Mouse (Mus musculus) gonadal fat pad, adult 2 months (tissue): ENCODE measurements around the gene Lpp. TPM values are rescaled to one million over a fixed set of nuclear protein-coding genes. Genes with fewer than 3 reads are reported as not detected.
A peak's percentile ranks its signal among the peaks of the same experiment; 100 is the strongest.

Experiments used
- DNase-seq: peaks from one replicate; pipeline ENCODE4 v3.0.0-alpha.2; 2012; ENCODE audit warnings: low read depth
- polyA plus RNA-seq: library from polyadenylated mRNA; depleted of rRNA; stranded (reverse); fragments of >200 nt; gene quantifications from 2 replicates; pipeline ENCODE4 v1.2.3, GENCODE M21; 2012

Lpp gene
- polyA plus RNA-seq, 1 experiment = 16.0 TPM

- DNase-seq = no peak
These were observed 408.5 kb downstream of the Lpp start for GRCm38 (mm10) chr16:24801780-24802179.

DNA sequence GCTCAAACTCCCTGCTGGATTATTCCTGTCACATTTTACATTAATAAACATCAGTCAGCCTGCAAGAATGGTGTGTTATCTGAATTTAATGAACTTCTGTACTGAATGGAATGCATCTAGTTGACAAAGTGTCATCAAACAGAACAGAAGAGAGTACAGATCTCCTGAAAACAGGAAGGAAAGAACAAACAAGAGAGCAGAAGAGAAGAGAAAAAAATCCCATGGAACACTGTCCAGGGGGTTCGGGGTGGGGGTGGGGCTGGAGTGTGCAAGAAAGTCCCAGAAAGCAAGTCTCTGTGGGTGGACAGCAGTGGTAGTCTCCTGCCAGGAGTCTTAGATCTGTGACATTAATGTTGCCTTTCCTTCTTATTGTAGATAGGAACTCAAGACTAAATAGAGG is 412.8 kb downstream of the Lpp start:
- no peak for DNase-seq

- DNase-seq = no peak
These were observed 414.3 kb downstream of the Lpp start for GRCm38 (mm10) chr16:24807565-24807964.

DNA sequence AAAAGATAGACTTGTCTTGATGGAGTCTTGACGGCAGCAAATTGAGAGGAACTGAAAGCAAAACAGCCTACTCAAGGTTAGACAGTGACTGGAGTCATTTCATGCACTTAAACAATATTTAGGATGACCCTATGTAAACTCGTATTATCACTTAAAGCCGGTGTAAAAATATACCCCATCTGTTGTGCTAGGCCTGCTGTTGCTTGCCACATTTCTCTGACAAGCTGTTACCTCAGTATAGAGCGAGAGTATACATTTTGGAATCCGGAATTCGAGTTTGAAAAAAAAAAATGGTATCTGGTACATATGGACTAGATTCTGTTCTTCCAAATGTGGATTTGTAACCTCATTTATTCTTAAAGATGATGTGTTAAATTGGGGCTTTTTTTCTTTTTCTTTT is 416.5 kb downstream of the Lpp start:
- no peak for DNase-seq

- no peak for DNase-seq
These were observed 423.3 kb downstream of the Lpp start for GRCm38 (mm10) chr16:24816621-24817020.

DNA sequence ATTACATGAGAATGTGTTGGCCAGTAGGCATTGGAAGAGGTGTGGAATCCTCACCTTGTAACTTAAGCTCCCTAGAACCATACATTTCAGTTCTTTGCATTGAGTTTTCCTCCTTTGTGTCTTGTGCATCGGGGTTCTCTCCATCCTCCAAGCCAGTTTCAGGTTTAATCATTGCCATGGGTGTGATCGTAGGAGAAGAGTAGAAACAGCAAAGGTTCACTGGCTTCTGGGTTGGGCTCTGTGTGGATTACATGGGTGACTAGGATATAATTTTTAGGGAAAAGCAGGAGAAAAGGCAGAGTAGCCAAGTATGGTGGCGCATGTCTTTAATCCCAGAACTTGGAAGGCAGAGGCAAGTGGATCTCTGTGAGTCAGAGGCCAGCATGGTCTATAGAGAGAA is 424.1 kb downstream of the Lpp start:
- no peak for DNase-seq

GRCm38 (mm10) chr16:24819127-24819526 is 425.8 kb downstream of the Lpp start:
- no peak for DNase-seq

GRCm38 (mm10) chr16:24822182-24822875 is 429.0 kb downstream of the Lpp start:
- no peak for DNase-seq

- DNase-seq = no peak
These were observed 429.6 kb downstream of the Lpp start for GRCm38 (mm10) chr16:24822918-24823317.

GRCm38 (mm10) chr16:24826390-24826789 is 433.1 kb downstream of the Lpp start:
- no peak for DNase-seq

GRCm38 (mm10) chr16:24828207-24828803 is 435.0 kb downstream of the Lpp start:
- no peak for DNase-seq

- peak; percentile 24 for DNase-seq
These were observed 436.6 kb downstream of the Lpp start for GRCm38 (mm10) chr16:24829860-24830259.

DNA sequence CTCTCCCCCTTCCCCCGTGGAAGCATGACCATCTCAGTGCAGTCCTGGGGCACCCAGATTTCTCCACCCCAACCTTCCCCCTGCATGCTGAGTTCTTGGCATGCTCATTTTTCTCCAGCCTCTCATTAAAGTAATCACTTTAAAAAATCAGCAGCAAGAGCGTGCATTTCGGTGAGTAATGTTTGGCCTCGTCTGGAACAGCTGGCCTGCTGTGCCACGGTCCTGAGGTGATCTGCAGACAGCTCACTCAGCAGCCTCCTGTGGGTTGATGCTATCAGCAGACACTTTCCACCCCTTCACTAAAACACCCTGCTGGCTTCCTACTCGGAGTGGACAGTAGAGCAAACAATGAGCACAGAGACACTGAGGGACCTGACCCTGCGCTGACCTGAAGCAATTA is 437.6 kb downstream of the Lpp start:
- no peak for DNase-seq

DNA sequence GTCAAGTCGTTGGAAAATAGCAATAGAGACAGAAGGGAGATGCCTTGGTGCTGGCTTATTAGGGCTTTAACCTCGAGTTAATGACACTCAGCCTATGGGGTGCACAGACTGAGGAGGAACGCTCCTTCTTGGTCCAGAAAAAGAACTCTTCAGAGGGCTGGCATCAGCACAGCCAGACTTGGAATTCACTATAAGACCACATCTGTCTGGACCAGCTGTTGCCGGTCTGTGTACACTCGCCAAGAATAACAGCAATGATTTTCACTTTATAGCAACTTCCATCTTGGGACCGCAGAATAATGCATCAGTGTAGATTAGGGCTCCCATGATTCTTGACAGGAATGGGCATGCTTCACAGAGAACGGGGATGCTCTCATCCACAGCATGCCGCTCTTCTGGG is 439.9 kb downstream of the Lpp start:
- no peak for DNase-seq

DNA sequence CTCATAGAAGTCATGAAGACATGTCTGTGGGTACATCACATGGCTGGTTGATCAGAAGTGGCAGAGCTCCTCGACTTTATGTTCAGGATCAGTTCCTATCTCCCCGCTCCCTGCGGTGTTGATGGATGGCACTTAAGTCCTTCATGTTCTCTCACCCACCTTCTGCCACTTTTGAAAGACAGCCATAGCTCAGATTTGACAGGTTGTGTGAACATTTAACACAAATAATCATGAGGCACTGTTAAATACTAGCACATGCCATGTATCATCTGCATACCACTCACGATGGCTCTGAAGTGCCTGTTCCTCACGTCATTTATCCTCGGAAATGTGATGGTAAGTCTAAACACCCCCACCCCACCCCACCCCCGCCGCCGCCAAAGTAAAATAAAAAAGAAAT is 441.2 kb downstream of the Lpp start:
- DNase-seq = no peak

DNA sequence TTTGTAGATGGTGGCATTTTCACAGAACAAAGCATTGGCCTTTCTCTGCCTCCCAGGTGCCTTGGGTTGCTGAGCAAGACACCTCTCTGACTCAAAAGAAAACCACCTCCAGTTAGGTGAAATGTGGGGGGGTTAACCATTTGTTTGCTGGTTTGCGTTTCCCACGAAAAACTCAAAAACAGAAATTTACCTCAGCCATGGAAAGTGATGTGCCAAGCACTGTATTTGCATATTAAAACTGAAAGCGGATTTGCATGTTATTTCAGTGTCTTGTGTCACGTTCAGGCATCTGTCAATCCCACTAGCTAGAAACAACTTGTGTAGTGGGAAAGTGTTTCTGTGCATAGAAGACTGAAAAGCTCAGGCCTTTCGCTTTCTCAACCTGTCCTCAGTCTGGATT is 443.2 kb downstream of the Lpp start:
- no peak for DNase-seq

DNA sequence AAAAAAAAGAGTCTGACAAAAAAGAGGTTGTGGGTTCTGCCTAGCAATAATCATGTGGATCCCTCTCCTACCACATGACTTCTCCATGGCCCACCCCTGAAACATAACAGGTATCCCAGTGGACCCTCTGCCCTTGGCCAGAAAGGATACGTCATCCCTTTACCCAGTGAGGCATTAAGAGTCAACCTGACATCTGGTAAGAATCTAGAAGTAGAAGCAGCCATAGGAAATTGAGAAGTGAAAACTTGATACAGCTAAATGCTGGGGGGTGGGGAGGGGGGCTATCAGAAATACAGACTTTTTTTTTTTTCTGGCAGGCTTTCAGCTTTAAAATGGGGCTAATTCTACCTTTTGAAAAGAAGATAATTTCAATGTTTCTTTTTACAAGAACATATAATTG is 445.7 kb downstream of the Lpp start:
- no peak for DNase-seq

- no peak for DNase-seq
These were observed 446.8 kb downstream of the Lpp start for GRCm38 (mm10) chr16:24840073-24840472.

- no peak for DNase-seq
These were observed 452.8 kb downstream of the Lpp start for GRCm38 (mm10) chr16:24846141-24846540.

- no peak for DNase-seq
These were observed 466.3 kb downstream of the Lpp start for GRCm38 (mm10) chr16:24859509-24860140.

- DNase-seq = no peak
These were observed 467.1 kb downstream of the Lpp start for GRCm38 (mm10) chr16:24860445-24860844.

GRCm38 (mm10) chr16:24861374-24861773 is 468.1 kb downstream of the Lpp start:
- DNase-seq = no peak

GRCm38 (mm10) chr16:24874235-24874634 is 480.9 kb downstream of the Lpp start:
- no peak for DNase-seq
